Mouse (Mus musculus): ENCODE measurements at regions not wholly inside any gene's neighbourhood (a gene's known extent, or its start where the extent isn't known, plus 50 kb on each side); places are given as distances from the start of the nearest gene placed in this dataset.
"Not testable (repeated sequence)": the region's sequence is repeated elsewhere in the genome, so short reads cannot be mapped to it uniquely, and the experiment has no call there.

GRCm38 (mm10) chr17:6853641-6854040, 71.1 kb upstream of the Ezr start:
- TF ChIP-seq POLR2A (IDR thresholded peaks at IDR 0.05; ENCODE audit: control insufficient read depth, extremely low read depth, insufficient read depth, low read length, poor library complexity): no peak
- no peak for TF ChIP-seq CTCF (IDR thresholded peaks at IDR 0.05; ENCODE audit: borderline replicate concordance, control insufficient read depth, extremely low read depth, insufficient read depth, low read length, poor library complexity)
- 89% methylated on average over 6 of the region's 6 CpGs for WGBS
- no peak for DNase-seq
- Histone ChIP-seq H3K27ac (ENCODE audit: control insufficient read depth, insufficient read depth, low read length) (no peak overlapping the region), H3K36me3 (ENCODE audit: control insufficient read depth, insufficient read depth, low read length) (no peaks in the 10 kb centered on the region), H3K4me1 (replicated peaks; ENCODE audit: control insufficient read depth, insufficient read depth, low read length) (no peaks in the 10 kb centered on the region), H3K4me3 (ENCODE audit: control insufficient read depth, insufficient read depth, low read length) (no peak overlapping the region), H3K27me3 (ENCODE audit: control insufficient read depth, insufficient read depth, low read length) (no peaks in the 10 kb centered on the region)

GRCm38 (mm10) chr17:6852177-6852947, 69.8 kb upstream of the Ezr start:
- Histone ChIP-seq H3K4me1 (replicated peaks; ENCODE audit: control insufficient read depth, insufficient read depth, low read length) (no peaks in the 10 kb centered on the region), H3K36me3 (ENCODE audit: control insufficient read depth, insufficient read depth, low read length) (no peaks in the 10 kb centered on the region), H3K4me3 (ENCODE audit: control insufficient read depth, insufficient read depth, low read length) (no peak overlapping the region), H3K27me3 (ENCODE audit: control insufficient read depth, insufficient read depth, low read length) (no peaks in the 10 kb centered on the region), H3K27ac (ENCODE audit: control insufficient read depth, insufficient read depth, low read length) (no peak overlapping the region)
- no peak for TF ChIP-seq POLR2A (IDR thresholded peaks at IDR 0.05; ENCODE audit: control insufficient read depth, extremely low read depth, insufficient read depth, low read length, poor library complexity)
- no peak for TF ChIP-seq CTCF (IDR thresholded peaks at IDR 0.05; ENCODE audit: borderline replicate concordance, control insufficient read depth, extremely low read depth, insufficient read depth, low read length, poor library complexity)
- WGBS: 88% methylated on average over 11 of the region's 11 CpGs
- peak; percentile 56 for DNase-seq

- H3K4me1 ChIP-seq (replicated peaks; ENCODE audit: control insufficient read depth, insufficient read depth, low read length): no peaks in the 10 kb centered on the region
- no peak for DNase-seq
- no peak for TF ChIP-seq CTCF (IDR thresholded peaks at IDR 0.05; ENCODE audit: borderline replicate concordance, control insufficient read depth, extremely low read depth, insufficient read depth, low read length, poor library complexity)
- no peak for TF ChIP-seq POLR2A (IDR thresholded peaks at IDR 0.05; ENCODE audit: control insufficient read depth, extremely low read depth, insufficient read depth, low read length, poor library complexity)
- no peak overlapping the region for H3K27ac ChIP-seq (ENCODE audit: control insufficient read depth, insufficient read depth, low read length)
- no peaks in the 10 kb centered on the region for H3K27me3 ChIP-seq (ENCODE audit: control insufficient read depth, insufficient read depth, low read length)
- no peaks in the 10 kb centered on the region for H3K36me3 ChIP-seq (ENCODE audit: control insufficient read depth, insufficient read depth, low read length)
- H3K4me3 ChIP-seq (ENCODE audit: control insufficient read depth, insufficient read depth, low read length): no peak overlapping the region
Measured at GRCm38 (mm10) chr17:6850513-6850912, 67.9 kb upstream of the Ezr start.

DNA sequence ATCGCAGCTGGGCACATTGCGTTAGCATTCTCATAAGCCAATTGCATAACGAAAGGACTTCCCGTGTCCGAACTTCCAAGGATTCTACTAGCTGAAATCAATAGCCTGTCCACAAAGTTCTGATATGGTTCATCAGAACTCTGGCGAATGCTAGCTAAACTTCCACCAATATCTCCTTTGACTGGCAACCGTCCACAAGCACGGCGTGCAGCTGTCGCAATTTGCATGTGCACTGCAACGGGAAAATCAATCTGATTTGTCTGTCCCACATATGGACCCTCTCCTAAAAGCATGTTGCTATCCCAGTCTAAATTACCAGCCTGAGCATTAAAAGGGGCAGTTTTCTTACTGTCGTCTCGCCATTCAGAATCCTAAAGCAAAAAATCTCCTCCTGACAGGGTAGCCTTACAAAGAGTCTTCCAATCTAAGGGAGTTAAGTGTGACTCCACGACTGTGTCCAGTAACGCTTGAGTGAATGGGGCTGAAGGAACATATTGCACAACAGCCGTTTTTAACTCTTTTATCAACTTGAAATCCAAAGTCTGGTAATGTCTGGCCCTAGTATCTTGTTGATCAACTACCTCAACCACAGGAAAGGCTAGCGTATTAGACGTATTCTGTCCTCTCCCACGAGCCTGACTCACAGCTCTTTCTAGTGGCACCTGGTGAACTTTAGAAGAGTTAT, 59.3 kb upstream of the Ezr start:
- not testable (repeated sequence) for H3K4me1 ChIP-seq (replicated peaks; ENCODE audit: control insufficient read depth, insufficient read depth, low read length); DNase-seq; H3K4me3 ChIP-seq (ENCODE audit: control insufficient read depth, insufficient read depth, low read length); H3K27ac ChIP-seq (ENCODE audit: control insufficient read depth, insufficient read depth, low read length); H3K36me3 ChIP-seq (ENCODE audit: control insufficient read depth, insufficient read depth, low read length); H3K27me3 ChIP-seq (ENCODE audit: control insufficient read depth, insufficient read depth, low read length)
- 94% methylated on average over 19 of the region's 19 CpGs for WGBS

DNA sequence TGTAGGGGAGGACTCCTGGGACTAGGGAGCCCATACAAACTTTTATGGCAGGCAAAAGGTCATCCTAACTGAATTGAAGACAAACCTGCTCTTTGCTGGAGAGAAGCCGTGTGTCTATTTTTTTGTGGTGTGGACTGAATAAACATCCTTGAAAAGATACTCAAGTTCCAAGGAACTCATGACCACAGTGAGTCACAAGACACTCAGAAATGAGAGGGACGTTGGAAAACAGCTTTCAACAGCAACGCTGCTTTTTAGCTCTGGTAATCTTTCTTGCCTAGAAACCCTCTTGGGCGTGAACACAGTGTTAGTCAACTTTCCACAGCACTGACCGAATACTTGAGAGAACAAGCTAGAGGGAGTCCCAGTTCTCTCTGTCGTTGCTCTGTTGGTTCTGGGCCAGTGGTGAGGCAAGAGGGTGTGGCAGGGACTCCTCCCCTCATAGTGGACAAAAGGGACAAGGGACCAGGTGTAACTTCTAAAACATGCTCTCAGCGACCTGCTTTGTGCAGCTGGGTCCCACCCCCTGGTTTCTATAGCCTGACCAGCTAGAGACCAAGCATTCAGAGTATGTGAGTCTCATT, 52.8 kb upstream of the Ezr start:
- TF ChIP-seq CTCF (IDR thresholded peaks at IDR 0.05; ENCODE audit: borderline replicate concordance, control insufficient read depth, extremely low read depth, insufficient read depth, low read length, poor library complexity): no peak
- no peak for TF ChIP-seq POLR2A (IDR thresholded peaks at IDR 0.05; ENCODE audit: control insufficient read depth, extremely low read depth, insufficient read depth, low read length, poor library complexity)
- Histone ChIP-seq H3K4me1 (replicated peaks; ENCODE audit: control insufficient read depth, insufficient read depth, low read length) (peaks cover 4% of the 10 kb centered on the region), H3K27me3 (ENCODE audit: control insufficient read depth, insufficient read depth, low read length) (no peaks in the 10 kb centered on the region), H3K4me3 (ENCODE audit: control insufficient read depth, insufficient read depth, low read length) (no peak overlapping the region), H3K27ac (ENCODE audit: control insufficient read depth, insufficient read depth, low read length) (no peak overlapping the region), H3K36me3 (ENCODE audit: control insufficient read depth, insufficient read depth, low read length) (no peaks in the 10 kb centered on the region)
- no peak for DNase-seq
- 75% methylated on average over 7 of the region's 7 CpGs for WGBS
